Mouse (Mus musculus): ENCODE results near the gene Calu. TPM values are rescaled to one million over a fixed set of nuclear protein-coding genes. Genes with fewer than 3 reads are reported as not detected.
A peak's percentile ranks its signal among the peaks of the same experiment; 100 is the strongest.

Gene Calu
- polyA plus RNA-seq (2012; rRNA removed) = 42.1 and 46.3 TPM in 2 replicates

DNA sequence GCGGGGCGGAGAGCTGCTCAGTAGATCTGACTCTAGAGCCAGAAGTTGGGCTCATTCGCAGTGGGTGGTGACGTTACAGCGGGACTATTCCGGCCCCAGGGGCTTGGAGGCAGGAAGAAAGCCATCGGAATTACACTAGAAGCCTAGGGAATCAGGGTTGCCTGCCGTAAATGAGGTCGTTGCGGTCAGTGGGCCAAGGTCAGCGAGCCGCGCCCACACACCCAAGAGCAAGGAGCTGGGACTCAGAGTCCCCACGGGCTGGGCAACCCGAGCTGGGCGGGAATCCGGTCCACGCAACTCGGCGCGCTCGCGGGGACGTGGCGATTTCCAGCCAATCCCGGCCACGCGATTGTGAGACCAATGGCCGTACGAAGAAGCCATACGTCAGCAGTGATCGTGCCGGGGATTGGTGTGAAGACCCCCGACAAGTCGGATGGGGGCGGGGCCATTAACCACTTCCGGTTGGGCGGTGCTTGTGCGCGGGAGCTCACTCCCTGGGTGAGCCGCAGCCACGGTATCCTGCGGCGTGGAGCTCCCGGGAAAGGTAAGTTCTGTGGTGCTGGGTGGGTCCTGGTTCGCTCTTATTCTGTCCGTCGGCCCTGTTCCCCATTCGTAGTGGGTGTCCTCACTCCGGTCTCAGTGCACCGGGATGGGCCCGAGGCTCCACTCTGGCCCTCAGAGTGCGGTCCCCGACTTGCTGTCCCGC, at the start of gene Calu:
TSS of gene Calu (plus strand) at position 405 of the 706 bp plus-strand sequence.
- Histone ChIP-seq H3K27ac (ENCODE audit: insufficient read depth, low read depth, low read length) (peak within 1 kb of the TSS; percentile 79), H3K4me1 (ENCODE audit: control insufficient read depth, insufficient read depth, low read length) (peaks cover 7% of the 10 kb centered on the region; the same call in 1 of the 2 replicates), H3K27me3 (replicated peaks; ENCODE audit: control insufficient read depth, insufficient read depth, low read length) (no peaks in the 10 kb centered on the region), H3K36me3 (ENCODE audit: control insufficient read depth, insufficient read depth, low read length) (no peaks in the 10 kb centered on the region), H3K4me3 (ENCODE audit: insufficient read depth, low read depth, low read length) (peak within 1 kb of the TSS; percentile 96)
- under 1% methylated on average over 55 of the region's 55 CpGs for WGBS
- peak; percentile 100 for DNase-seq
- TF ChIP-seq CTCF (conservative IDR thresholded peaks at IDR 0.05; ENCODE audit: insufficient read depth, insufficient read length, low read depth, low read length) (no peak), POLR2A (IDR thresholded peaks at IDR 0.05; ENCODE audit: low read depth, low read length) (peak; percentile 90)

DNA sequence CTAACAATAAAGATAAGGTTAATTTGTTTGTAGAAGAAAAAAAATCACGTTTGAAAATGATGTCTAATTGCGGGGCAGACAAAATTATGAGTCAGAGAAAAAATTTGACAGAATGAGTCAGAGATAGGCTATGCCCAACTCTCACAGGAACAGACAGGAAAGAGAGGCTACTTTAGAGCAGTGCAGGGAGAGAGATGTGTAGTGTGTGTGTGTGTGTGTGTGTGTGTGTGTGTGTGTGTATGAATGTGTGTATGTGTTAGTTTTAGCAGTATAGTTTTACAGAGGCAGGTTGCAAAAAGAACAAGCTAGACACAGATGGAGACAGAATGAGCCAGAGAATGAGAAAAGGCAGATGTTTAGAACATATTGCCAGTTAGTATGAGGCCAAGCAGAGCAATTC, 48.8 kb upstream of the Calu start:
- no peaks in the 10 kb centered on the region for H3K27me3 ChIP-seq (replicated peaks; ENCODE audit: control insufficient read depth, insufficient read depth, low read length)
- TF ChIP-seq POLR2A (IDR thresholded peaks at IDR 0.05; ENCODE audit: low read depth, low read length) = no peak
- TF ChIP-seq CTCF (conservative IDR thresholded peaks at IDR 0.05; ENCODE audit: insufficient read depth, insufficient read length, low read depth, low read length) = no peak

DNA sequence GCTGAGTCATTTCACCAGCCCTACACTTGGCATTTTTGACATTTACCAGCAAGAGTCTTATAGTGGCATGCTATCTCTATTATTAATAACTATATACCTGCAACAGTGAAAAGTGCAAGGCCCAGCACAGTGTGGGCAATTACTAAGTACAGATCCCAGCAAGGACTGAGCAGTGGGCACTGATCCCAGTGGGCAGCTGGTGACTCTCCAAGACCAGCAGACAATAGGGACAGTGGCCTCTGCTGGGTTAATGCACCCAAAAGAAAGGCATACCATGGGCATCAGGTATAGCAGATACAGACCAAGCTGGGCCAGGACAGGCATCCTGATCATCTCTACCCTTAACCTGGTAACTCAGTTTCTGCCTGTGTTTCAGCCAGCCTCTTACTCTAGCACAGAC, 44.6 kb upstream of the Calu start:
- no peak for DNase-seq
- TF ChIP-seq POLR2A (IDR thresholded peaks at IDR 0.05; ENCODE audit: low read depth, low read length) (no peak), CTCF (conservative IDR thresholded peaks at IDR 0.05; ENCODE audit: insufficient read depth, insufficient read length, low read depth, low read length) (no peak)
- Histone ChIP-seq H3K4me1 (ENCODE audit: control insufficient read depth, insufficient read depth, low read length) (no peaks in the 10 kb centered on the region), H3K4me3 (ENCODE audit: insufficient read depth, low read depth, low read length) (no peak overlapping the region), H3K27ac (ENCODE audit: insufficient read depth, low read depth, low read length) (no peak overlapping the region), H3K27me3 (replicated peaks; ENCODE audit: control insufficient read depth, insufficient read depth, low read length) (no peaks in the 10 kb centered on the region), H3K36me3 (ENCODE audit: control insufficient read depth, insufficient read depth, low read length) (no peaks in the 10 kb centered on the region)

More for the DNA sequence above, 48.8 kb upstream of the Calu start:
- Histone ChIP-seq H3K27ac (ENCODE audit: insufficient read depth, low read depth, low read length) (no peak overlapping the region), H3K4me3 (ENCODE audit: insufficient read depth, low read depth, low read length) (no peak overlapping the region), H3K4me1 (ENCODE audit: control insufficient read depth, insufficient read depth, low read length) (no peaks in the 10 kb centered on the region), H3K36me3 (ENCODE audit: control insufficient read depth, insufficient read depth, low read length) (no peaks in the 10 kb centered on the region)
- DNase-seq = no peak
- 67% methylated on average over 2 of the region's 2 CpGs for WGBS

DNA sequence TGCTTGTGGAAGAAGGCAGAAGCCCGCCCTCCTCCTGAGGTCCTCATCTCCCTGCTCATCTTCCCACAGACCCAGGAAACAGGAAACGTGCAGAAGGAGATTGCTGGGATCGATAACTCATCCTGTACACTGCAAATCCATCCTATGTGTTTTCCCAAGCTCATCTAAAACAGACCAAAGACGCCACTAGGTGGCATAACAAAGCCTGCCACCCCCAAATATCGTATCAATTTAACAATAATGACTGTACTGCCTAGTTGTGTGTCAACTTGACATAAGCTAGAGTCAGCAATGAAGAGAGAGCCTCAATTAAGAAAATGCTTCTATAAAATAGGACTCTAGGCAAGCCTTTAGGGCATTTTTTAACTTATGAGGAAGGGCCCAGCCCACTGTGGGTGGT, 44.1 kb upstream of the Calu start:
- TF ChIP-seq CTCF (conservative IDR thresholded peaks at IDR 0.05; ENCODE audit: insufficient read depth, insufficient read length, low read depth, low read length) (no peak), POLR2A (IDR thresholded peaks at IDR 0.05; ENCODE audit: low read depth, low read length) (no peak)
- DNase-seq = no peak
- Histone ChIP-seq H3K27ac (ENCODE audit: insufficient read depth, low read depth, low read length) (no peak overlapping the region), H3K4me1 (ENCODE audit: control insufficient read depth, insufficient read depth, low read length) (no peaks in the 10 kb centered on the region), H3K4me3 (ENCODE audit: insufficient read depth, low read depth, low read length) (no peak overlapping the region), H3K36me3 (ENCODE audit: control insufficient read depth, insufficient read depth, low read length) (no peaks in the 10 kb centered on the region), H3K27me3 (replicated peaks; ENCODE audit: control insufficient read depth, insufficient read depth, low read length) (no peaks in the 10 kb centered on the region)
- WGBS = 29% methylated on average over 5 of the region's 5 CpGs

DNA sequence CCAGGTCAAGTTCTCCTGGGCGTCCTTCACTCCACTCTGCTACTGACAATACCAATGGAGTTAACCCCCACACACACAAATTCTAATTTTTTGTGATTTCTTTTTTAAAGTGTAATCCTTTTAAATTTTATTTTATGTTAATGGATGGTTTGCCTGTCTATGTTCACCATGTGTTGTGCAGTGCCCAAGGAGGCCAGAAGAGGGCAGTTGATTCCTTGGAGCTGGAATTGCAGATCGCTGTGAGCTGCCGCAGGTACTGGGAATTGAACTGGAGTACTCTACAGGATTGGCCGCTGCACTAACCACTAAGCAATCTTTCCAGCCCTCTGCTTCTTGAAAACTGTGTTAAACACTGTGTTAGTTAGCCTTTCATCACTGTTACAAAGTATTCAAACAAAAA, 42.4 kb upstream of the Calu start:
- H3K27me3 ChIP-seq (replicated peaks; ENCODE audit: control insufficient read depth, insufficient read depth, low read length) = no peaks in the 10 kb centered on the region
- no peak overlapping the region for H3K27ac ChIP-seq (ENCODE audit: insufficient read depth, low read depth, low read length)
- no peak for DNase-seq
- TF ChIP-seq CTCF (conservative IDR thresholded peaks at IDR 0.05; ENCODE audit: insufficient read depth, insufficient read length, low read depth, low read length) = no peak
- TF ChIP-seq POLR2A (IDR thresholded peaks at IDR 0.05; ENCODE audit: low read depth, low read length) = no peak
- H3K4me1 ChIP-seq (ENCODE audit: control insufficient read depth, insufficient read depth, low read length) = no peaks in the 10 kb centered on the region
- H3K36me3 ChIP-seq (ENCODE audit: control insufficient read depth, insufficient read depth, low read length) = no peaks in the 10 kb centered on the region
- 94% methylated on average over 4 of the region's 4 CpGs for WGBS
- H3K4me3 ChIP-seq (ENCODE audit: insufficient read depth, low read depth, low read length) = no peak overlapping the region

DNA sequence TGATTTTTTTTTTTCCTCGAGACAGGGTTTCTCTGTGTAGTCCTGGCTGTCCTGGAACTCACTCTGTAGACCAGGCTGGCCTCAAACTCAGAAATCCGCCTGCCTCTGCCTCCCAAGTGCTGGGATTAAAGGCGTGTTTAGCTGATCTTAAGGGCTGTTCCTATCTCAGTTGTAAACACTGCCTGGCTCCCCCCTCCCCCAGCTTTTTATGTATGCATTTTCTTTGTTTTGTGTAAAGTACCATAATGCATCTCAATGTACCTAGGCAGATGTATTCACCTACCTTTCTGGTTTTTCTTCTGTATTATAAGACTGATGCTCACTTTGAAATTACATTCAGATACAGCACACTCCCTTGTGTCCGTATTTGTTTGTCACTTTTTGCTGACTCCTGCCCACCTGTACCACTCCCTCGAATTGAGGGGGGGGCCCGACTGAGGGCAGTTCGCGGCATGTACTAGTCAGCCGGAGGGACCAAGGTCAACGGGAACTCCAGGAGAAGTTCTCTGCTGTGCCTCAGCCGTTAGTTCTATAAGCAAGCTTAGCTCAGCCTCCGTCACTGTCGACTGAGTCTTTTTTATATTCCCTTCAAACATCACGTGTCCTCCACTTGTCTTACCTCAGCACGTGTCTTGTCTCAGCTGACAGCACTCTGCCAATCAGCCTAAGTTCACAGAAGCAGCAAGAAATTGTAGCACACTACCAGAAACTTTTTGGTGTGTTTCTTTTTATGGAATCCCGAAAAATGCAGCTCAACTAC, 38.8 kb upstream of the Calu start:
- Histone ChIP-seq H3K4me1 (ENCODE audit: control insufficient read depth, insufficient read depth, low read length) (no peaks in the 10 kb centered on the region), H3K36me3 (ENCODE audit: control insufficient read depth, insufficient read depth, low read length) (no peaks in the 10 kb centered on the region), H3K4me3 (ENCODE audit: insufficient read depth, low read depth, low read length) (no peak overlapping the region), H3K27ac (ENCODE audit: insufficient read depth, low read depth, low read length) (no peak overlapping the region), H3K27me3 (replicated peaks; ENCODE audit: control insufficient read depth, insufficient read depth, low read length) (no peaks in the 10 kb centered on the region)
- 91% methylated on average over 16 of the region's 16 CpGs for WGBS
- no peak for DNase-seq
- no peak for TF ChIP-seq CTCF (conservative IDR thresholded peaks at IDR 0.05; ENCODE audit: insufficient read depth, insufficient read length, low read depth, low read length)
- no peak for TF ChIP-seq POLR2A (IDR thresholded peaks at IDR 0.05; ENCODE audit: low read depth, low read length)

DNA sequence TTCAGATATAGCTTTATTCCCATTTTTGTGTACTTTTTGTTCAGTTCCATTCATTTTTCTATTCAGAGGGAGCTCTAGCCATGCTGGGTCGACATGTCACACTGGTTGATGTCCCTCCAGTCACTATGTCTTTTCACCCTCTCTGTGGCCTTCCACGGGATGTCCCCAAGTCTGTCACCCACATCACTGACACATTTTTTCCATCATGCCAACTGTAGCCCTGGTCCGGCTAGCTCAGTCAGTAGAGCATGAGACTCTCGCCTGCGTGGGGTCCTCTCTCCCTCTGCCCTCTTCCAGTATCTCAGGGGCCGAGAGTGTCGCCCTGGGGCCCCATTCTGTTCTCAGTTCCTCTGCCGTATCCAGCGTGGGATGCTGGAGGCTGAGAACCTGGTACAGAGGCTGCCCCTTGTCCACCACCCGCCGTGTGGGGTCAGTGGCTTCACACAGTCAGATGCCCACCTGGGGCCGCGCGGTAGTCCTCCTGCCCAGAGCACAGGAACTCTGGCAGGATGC, 34.1 kb upstream of the Calu start:
- Histone ChIP-seq H3K4me1 (ENCODE audit: control insufficient read depth, insufficient read depth, low read length) (no peaks in the 10 kb centered on the region), H3K36me3 (ENCODE audit: control insufficient read depth, insufficient read depth, low read length) (no peaks in the 10 kb centered on the region), H3K27me3 (replicated peaks; ENCODE audit: control insufficient read depth, insufficient read depth, low read length) (no peaks in the 10 kb centered on the region), H3K27ac (ENCODE audit: insufficient read depth, low read depth, low read length) (no peak overlapping the region), H3K4me3 (ENCODE audit: insufficient read depth, low read depth, low read length) (no peak overlapping the region)
- no peak for TF ChIP-seq POLR2A (IDR thresholded peaks at IDR 0.05; ENCODE audit: low read depth, low read length)
- TF ChIP-seq CTCF (conservative IDR thresholded peaks at IDR 0.05; ENCODE audit: insufficient read depth, insufficient read length, low read depth, low read length) = no peak
- DNase-seq = no peak
- WGBS = 74% methylated on average over 14 of the region's 14 CpGs
